8 mouse cellular contexts compared by ENCODE assay signal in the genomic region with DNA sequence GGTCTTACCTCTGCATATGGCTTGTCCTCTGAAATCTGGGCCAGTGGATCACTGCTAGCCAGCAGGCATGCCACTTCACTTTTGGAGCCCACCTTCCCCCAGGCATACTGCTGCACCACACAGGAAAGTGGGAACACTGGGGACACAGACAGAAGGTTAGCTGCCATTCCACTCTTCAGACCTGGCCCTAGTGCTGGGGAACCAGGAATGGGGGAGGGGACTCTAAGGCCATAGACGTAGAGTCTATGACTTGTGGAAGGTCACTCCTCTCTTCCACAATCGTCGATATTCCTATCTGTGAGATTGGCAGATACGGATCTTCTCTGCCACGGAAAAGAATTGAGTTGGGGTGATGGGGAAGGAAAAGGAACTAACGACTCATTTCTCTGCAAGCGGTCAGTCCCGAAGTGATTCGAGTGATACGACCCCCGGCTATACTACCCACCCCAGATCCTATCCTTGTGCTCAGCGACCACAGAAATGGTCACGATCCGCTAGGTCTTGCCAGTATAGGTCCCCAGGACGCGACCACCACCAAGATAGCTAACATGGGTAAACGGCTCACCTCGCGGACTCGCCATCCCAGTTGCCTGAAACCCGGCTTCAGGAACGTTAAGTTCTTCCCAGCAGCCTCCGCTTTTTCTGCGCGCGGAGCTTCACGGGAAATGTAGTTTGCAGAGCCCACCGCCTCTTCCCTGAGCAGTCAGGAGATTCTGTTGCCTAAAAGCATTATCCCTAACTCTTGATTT. TPM values are rescaled to one million over a fixed set of nuclear protein-coding genes. Genes with fewer than 3 reads are reported as not detected.
DNase-seq lines count a peak whose midpoint lies in the region; ATAC-seq and TF ChIP-seq lines count a peak whose summit lies in the region.

Mpi (minus strand) TSS at position 625 of the 749 bp plus-strand sequence.

- ATAC-seq in CD4-positive, CD25-positive, alpha-beta regulatory T cell, adult 4 months = no peak
- ATAC-seq in heart, embryonic 15.5 days (replicated peaks; ENCODE audit: insufficient number of reproducible peaks, insufficient read depth, low FRiP score, low read depth) = no peak
- no peak for ATAC-seq in liver, embryonic 16.5 days (ENCODE audit: low read depth)
- peak; percentile 64 for ATAC-seq in neural tube, embryonic 14.5 days (ENCODE audit: low read depth)

- TF ChIP-seq POLR2A in brain, embryonic 14.5 days (IDR thresholded peaks at IDR 0.05; ENCODE audit: borderline replicate concordance, extremely low read depth, insufficient read depth, insufficient read length, poor library complexity, severe bottlenecking) = peak; percentile 55; the same call in 1 of the 2 replicates

- no peak for TF ChIP-seq CTCF in brain, embryonic 14.5 days (IDR thresholded peaks at IDR 0.05; ENCODE audit: borderline replicate concordance, extremely low read depth, insufficient read depth, insufficient read length)

- peak within 1 kb of the TSS; percentile 71 for H3K9ac ChIP-seq in heart, embryonic 15.5 days
- peak within 1 kb of the TSS; percentile 71 for H3K9ac ChIP-seq in liver, embryonic 16.5 days (ENCODE audit: low read depth, low read length)
- H3K9ac ChIP-seq in neural tube, embryonic 14.5 days (replicated peaks; ENCODE audit: low read depth, low read length) = peak within 1 kb of the TSS; percentile 68

- 1% methylated on average over 28 of the region's 28 CpGs for WGBS in forebrain, embryonic 10.5 days
- WGBS in heart, embryonic 15.5 days = 4% methylated on average over 28 of the region's 28 CpGs
- WGBS in liver, embryonic 16.5 days (ENCODE audit: insufficient replicate concordance) = 2% methylated on average over 28 of the region's 28 CpGs
- WGBS in neural tube, embryonic 14.5 days = under 1% methylated on average over 28 of the region's 28 CpGs

- peak within 1 kb of the TSS; percentile 81 for H3K4me3 ChIP-seq in forebrain, embryonic 10.5 days
- H3K4me3 ChIP-seq in heart, embryonic 15.5 days = peak within 1 kb of the TSS; percentile 75
- H3K4me3 ChIP-seq in liver, embryonic 16.5 days (ENCODE audit: low read depth, low read length) = peak within 1 kb of the TSS; percentile 69
- peak within 1 kb of the TSS; percentile 53 for H3K4me3 ChIP-seq in neural tube, embryonic 14.5 days (ENCODE audit: low read depth, low read length)

- H3K4me1 ChIP-seq in forebrain, embryonic 10.5 days = peaks cover 31% of the 10 kb centered on the region
- H3K4me1 ChIP-seq in heart, embryonic 15.5 days (replicated peaks) = peaks cover 36% of the 10 kb centered on the region
- H3K4me1 ChIP-seq in liver, embryonic 16.5 days (ENCODE audit: control insufficient read depth, low read depth, low read length) = peaks cover 11% of the 10 kb centered on the region
- peaks cover 7% of the 10 kb centered on the region for H3K4me1 ChIP-seq in neural tube, embryonic 14.5 days (ENCODE audit: control insufficient read depth, insufficient read depth, low read length)

- peak within 1 kb of the TSS; percentile 85 for H3K27ac ChIP-seq in forebrain, embryonic 10.5 days
- peak within 1 kb of the TSS; percentile 36; the same call in 1 of the 2 replicates for H3K27ac ChIP-seq in heart, embryonic 15.5 days
- H3K27ac ChIP-seq in liver, embryonic 16.5 days (ENCODE audit: low read length) = no peak within 1 kb of the TSS
- H3K27ac ChIP-seq in neural tube, embryonic 14.5 days (ENCODE audit: low read depth, low read length) = no peak within 1 kb of the TSS; the same call in 1 of the 2 replicates

- H3K36me3 ChIP-seq in forebrain, embryonic 10.5 days (replicated peaks) = peaks cover 36% of the 10 kb centered on the region
- H3K36me3 ChIP-seq in heart, embryonic 15.5 days = peaks cover 26% of the 10 kb centered on the region
- H3K36me3 ChIP-seq in liver, embryonic 16.5 days (ENCODE audit: control insufficient read depth, insufficient read depth) = no peaks in the 10 kb centered on the region
- peaks cover 23% of the 10 kb centered on the region for H3K36me3 ChIP-seq in neural tube, embryonic 14.5 days (ENCODE audit: control insufficient read depth, insufficient read depth, low read length)

- peak within 1 kb of the TSS; percentile 84 for H3K4me2 ChIP-seq in heart, embryonic 15.5 days
- peak within 1 kb of the TSS; percentile 71 for H3K4me2 ChIP-seq in liver, embryonic 16.5 days (ENCODE audit: low read depth, low read length)
- H3K4me2 ChIP-seq in neural tube, embryonic 14.5 days (ENCODE audit: low read depth, low read length) = peak within 1 kb of the TSS; percentile 82

- no peaks in the 10 kb centered on the region for H3K9me3 ChIP-seq in forebrain, embryonic 10.5 days
- no peaks in the 10 kb centered on the region for H3K9me3 ChIP-seq in heart, embryonic 15.5 days (replicated peaks)
- H3K9me3 ChIP-seq in liver, embryonic 16.5 days (replicated peaks; ENCODE audit: control insufficient read depth, low read length) = no peaks in the 10 kb centered on the region
- H3K9me3 ChIP-seq in neural tube, embryonic 14.5 days (ENCODE audit: control insufficient read depth, low read length) = no peaks in the 10 kb centered on the region

- DNase-seq in brain, embryonic 14.5 days (ENCODE audit: low read depth) = peak; percentile 89
- DNase-seq in forebrain, embryonic 10.5 days (ENCODE audit: extremely low spot score, low spot score) = peak; percentile 72
- peak; percentile 81 for DNase-seq in kidney, postnatal 14 days
- peak; percentile 23 to 44 for DNase-seq in thymus, postnatal 10 days (ENCODE audit: low spot score in 2 of 2)

- no peaks in the 10 kb centered on the region for H3K27me3 ChIP-seq in forebrain, embryonic 10.5 days (ENCODE audit: poor library complexity, severe bottlenecking)
- H3K27me3 ChIP-seq in heart, embryonic 15.5 days = no peaks in the 10 kb centered on the region
- no peaks in the 10 kb centered on the region for H3K27me3 ChIP-seq in liver, embryonic 16.5 days (ENCODE audit: control insufficient read depth, insufficient read depth, low read depth, low read length)
- no peaks in the 10 kb centered on the region for H3K27me3 ChIP-seq in neural tube, embryonic 14.5 days (ENCODE audit: control insufficient read depth, insufficient read depth, low read length)

RNA-seq across cellular contexts. Expression of gene Mpi, which starts in this region (rescaled TPM):
- polyA plus RNA-seq in CD4-positive, CD25-positive, alpha-beta regulatory T cell, adult 4 months (2017; shearing (Covaris generic)) = 10 to 100 TPM; 15.7 to 17.9 TPM
- polyA plus RNA-seq in brain, embryonic 14.5 days (2012; rRNA removed) = 71.2 and 73.3 TPM in 2 replicates
- 63.2 and 66.9 TPM in 2 replicates for polyA plus RNA-seq in forebrain, embryonic 10.5 days (2016; fragmentation: Nextera tagmentation; extraction: Ambion mirVana)
- polyA plus RNA-seq in heart, embryonic 15.5 days (2015; fragmentation: Nextera tagmentation; extraction: Ambion mirVana) = 75.2 and 80.6 TPM in 2 replicates
- 9.9 and 12.3 TPM in 2 replicates for polyA plus RNA-seq in liver, embryonic 16.5 days (2015; fragmentation: Nextera tagmentation; extraction: Ambion mirVana)
- polyA plus RNA-seq in neural tube, embryonic 14.5 days (2014; fragmentation: Nextera tagmentation; extraction: Ambion mirVana) = 60.7 and 62.1 TPM in 2 replicates

Comparison
In these comparisons a context has a peak if more than half of its experiments do, and no peak if none do; other contexts are left out.
1. DNase-seq: peak in every context shown above with its lines; median percentile 89 in brain, embryonic 14.5 days; 81 in kidney, postnatal 14 days; 72 in forebrain, embryonic 10.5 days; 34 in thymus, postnatal 10 days.
2. H3K27ac ChIP-seq: peak in forebrain, embryonic 10.5 days (single experiment) and heart, embryonic 15.5 days (single experiment); none in liver, embryonic 16.5 days (single experiment) and neural tube, embryonic 14.5 days (single experiment).
3. Peak in every context shown above with its lines, with median percentiles within 50 percentile points of each other: H3K4me3 ChIP-seq, H3K4me2 ChIP-seq and H3K9ac ChIP-seq.